Mouse (Mus musculus) splenic B cell, adult 2 months (primary cell): ENCODE measurements around the gene Crim1.
"Not testable (repeated sequence)": the region's sequence is repeated elsewhere in the genome, so short reads cannot be mapped to it uniquely, and the experiment has no call there.

ENCODE experiments used
- DNase-seq: peaks from one replicate; pipeline ENCODE4 v3.0.0-alpha.2; 2011; ENCODE audit warnings: low read depth, low spot score
- H3K27me3 ChIP-seq: 2 replicates; pipeline ENCODE4 v1.6.1; 2012; ENCODE audit warnings: mild to moderate bottlenecking, low read length, moderate library complexity, mixed read lengths; ENCODE audit not compliant: control insufficient read depth, poor library complexity, insufficient read depth, severe bottlenecking
- H3K36me3 ChIP-seq: 2 replicates; pipeline ENCODE4 v1.6.1; 2012; ENCODE audit warnings: mild to moderate bottlenecking, low read length, moderate library complexity, mixed read lengths; ENCODE audit not compliant: control insufficient read depth, poor library complexity, insufficient read depth, severe bottlenecking

Gene Crim1

DNA sequence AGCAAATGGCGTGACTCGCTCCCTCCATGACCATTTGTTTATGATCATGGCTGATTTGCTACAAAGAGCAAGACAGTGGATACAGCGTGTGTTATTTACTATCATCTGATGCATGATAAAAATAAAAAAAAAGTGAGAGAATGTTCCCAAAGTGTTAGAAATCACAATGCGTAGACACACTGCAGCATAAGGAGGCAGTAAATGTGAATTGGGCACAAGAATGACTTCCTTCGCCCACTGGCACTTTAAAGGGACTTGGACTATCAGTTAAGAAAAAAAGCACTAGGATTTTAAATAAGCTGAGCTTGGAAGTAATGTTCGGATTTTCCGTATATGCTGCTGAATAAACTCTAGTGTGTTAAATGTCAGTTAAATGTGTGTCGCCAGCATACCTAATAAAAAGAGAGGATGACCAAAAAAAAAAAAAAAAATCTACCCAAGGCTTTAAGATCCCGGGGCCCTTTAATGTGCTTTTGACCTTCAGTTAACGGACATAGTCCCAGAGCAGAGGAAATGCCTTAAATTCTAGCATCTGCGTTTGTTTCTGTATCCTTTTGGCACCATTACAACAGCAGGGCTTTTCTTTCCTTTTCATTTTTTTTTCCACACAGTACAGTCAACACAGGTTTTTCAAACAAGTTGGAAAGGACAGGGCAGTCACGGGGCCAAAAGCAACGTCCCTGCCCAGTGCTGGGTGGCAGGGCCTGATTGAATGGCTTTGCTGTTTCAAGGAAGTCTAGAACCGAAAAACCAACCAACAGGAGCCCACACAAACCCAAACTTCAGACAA is 50.3 kb downstream of the Crim1 start:
- Histone ChIP-seq H3K27me3 (no peaks in the 10 kb centered on the region), H3K36me3 (no peaks in the 10 kb centered on the region)
- DNase-seq, result no peak

DNA sequence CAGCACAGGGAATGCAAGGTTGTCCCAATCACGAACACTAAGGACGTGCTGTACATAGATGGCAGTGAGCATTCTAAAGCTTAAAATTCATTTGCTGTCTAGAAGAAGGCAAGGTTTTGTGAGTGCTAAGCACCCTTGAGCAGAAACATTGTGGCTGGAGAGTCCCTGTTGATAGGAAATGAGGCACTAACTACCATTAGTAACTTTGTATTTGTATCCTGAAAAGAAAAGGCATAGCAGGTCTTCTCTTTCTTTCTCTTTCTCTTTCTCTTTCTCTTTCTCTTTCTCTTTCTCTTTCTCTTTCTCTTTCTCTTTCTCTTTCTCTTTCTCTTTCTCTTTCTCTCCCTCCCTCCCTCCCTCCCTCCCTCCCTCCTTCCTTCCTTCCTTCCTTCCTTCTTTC is 53.5 kb downstream of the Crim1 start:
- not testable (repeated sequence) for H3K36me3 ChIP-seq, H3K27me3 ChIP-seq, DNase-seq

DNA sequence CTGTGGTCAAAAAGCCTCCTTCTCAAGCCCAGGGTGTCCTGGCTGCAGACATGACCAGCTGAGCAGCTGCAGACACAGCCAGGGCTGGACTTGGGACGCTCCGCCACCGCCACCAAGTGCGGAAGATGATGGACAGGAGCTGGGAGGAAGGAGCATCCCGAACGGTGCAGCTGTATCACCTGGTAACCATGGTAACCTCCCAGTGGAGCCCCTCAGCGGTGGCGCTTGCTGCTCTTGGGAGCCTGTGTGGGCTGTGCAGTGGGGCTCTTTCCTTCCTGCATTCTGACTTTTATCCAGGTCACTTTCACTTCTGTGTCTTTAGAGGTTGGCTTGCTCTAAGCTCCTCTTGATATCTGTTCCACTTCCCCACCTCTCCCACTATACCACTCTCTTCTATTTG is 54.2 kb downstream of the Crim1 start:
- Histone ChIP-seq H3K36me3 (no peaks in the 10 kb centered on the region), H3K27me3 (no peaks in the 10 kb centered on the region)
- DNase-seq, result no peak

DNA sequence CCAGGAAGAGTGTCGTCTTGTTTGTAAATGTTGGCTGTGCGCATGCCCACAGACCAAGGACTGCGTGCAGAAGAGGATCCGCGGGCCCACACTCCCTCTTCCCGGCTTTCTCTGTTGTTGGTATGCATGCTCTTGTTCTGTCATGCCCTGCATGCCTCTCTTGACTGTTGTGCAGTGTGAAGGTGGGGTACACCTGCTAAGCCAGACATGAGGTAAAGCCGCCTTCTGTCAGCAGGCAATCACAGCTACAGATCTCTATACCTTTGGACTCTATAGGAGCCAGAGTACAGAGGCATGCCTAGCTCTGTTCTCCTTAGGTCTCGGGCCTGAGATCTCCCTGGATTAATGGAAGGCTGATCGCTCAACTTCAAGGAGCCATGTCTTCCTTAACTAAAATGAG is 55.7 kb downstream of the Crim1 start:
- DNase-seq, result no peak
- H3K27me3 ChIP-seq, result no peaks in the 10 kb centered on the region
- H3K36me3 ChIP-seq, result no peaks in the 10 kb centered on the region

DNA sequence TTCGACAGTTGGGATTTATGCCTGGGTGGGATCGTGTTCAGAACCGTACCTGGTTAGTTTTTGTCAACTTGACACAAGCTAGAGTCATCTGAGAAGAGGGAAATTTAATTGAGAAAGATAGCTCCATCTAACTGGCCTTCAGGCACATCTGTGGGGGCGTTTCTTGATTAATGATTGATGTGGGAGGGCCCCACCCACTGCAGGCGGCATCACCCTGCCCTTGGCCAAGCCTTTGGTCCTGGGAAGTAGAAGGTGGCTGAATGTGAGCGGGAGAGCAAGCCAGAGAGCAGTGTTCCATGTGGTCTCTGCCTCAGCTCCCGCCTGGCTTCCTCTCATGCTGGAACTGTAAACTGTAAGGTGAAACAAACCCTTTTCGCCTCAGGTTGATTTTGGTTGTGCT is 56.5 kb downstream of the Crim1 start:
- no peak for DNase-seq
- H3K36me3 ChIP-seq, result no peaks in the 10 kb centered on the region
- no peaks in the 10 kb centered on the region for H3K27me3 ChIP-seq

DNA sequence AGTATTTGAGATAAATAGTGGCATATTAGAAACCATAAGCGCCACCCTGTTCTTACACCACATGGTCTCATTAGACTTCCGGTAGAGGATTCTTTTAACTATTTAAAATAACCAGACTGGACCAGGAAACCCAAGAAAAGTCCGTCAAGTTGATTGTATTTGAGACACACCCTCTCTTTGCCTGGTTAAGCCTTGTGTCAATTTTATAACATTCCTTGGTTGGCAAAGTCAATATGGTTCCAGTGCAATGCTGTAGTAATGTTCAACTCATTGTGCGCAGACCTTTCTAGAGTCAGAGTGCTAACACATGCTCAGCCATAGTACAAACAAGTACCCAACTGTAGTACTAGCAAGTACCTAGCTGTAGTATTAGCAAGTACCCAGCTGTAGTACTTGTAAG is 61.6 kb downstream of the Crim1 start:
- no peak for DNase-seq
- Histone ChIP-seq H3K27me3 (no peaks in the 10 kb centered on the region), H3K36me3 (no peaks in the 10 kb centered on the region)

DNA sequence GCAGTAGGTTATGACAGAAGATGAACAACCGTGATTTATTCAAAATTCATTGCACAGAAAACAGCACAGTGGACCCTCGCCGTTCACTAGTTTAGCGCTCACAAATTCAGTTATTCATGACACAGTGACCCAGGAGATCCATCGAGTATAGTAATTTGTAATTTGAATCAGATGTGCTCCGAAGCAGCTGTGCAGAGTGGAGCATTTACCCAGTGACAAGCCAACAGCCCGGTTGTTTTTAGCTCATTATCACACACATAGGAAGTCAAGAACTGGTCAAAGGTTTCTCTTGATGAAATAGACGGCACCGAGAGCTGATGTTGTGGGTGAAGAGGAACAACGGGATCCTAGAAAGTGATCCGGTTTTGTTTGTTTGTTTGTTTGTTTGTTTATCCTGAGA is 64.1 kb downstream of the Crim1 start:
- H3K27me3 ChIP-seq, result no peaks in the 10 kb centered on the region
- H3K36me3 ChIP-seq, result no peaks in the 10 kb centered on the region
- no peak for DNase-seq

DNA sequence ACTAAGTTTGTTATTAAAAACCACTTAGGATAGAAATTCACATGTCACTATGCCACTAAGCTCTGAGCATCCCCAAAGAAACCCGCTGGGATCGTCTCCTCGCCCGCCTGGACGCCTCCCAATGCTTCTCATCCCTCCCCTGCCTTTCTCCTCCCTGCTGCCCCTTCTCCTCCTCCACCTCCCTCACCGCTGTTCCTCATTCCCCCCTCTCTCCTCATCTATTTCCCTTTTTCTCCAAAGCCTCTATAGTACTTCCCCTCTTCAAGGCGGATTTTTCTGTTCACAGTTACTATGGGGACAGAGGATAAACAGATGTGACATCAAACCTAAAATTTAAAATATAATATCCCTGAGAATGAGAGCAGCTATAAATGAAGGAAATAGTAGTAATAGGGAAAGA is 65.1 kb downstream of the Crim1 start:
- H3K36me3 ChIP-seq, result no peaks in the 10 kb centered on the region
- no peaks in the 10 kb centered on the region for H3K27me3 ChIP-seq
- no peak for DNase-seq

DNA sequence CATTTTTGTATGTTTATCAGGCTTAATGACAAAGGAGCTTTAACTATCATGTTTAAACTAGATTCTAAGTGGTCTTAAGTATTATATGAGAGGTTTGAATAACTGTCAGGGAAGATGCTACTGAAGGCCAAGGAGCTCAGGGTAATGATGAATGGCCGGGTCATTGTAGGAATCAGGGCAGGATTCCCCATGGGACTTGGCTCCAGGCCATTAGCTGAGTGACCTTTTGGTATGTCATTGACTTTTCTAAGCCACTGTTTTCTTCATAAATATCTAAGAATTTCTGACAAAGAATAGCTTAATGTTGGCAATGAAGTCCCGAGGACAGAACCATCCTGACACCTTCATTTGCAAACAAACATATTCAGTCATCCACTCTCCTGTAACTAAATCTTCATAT is 66.2 kb downstream of the Crim1 start:
- no peaks in the 10 kb centered on the region for H3K27me3 ChIP-seq
- no peaks in the 10 kb centered on the region for H3K36me3 ChIP-seq
- DNase-seq, result no peak

DNA sequence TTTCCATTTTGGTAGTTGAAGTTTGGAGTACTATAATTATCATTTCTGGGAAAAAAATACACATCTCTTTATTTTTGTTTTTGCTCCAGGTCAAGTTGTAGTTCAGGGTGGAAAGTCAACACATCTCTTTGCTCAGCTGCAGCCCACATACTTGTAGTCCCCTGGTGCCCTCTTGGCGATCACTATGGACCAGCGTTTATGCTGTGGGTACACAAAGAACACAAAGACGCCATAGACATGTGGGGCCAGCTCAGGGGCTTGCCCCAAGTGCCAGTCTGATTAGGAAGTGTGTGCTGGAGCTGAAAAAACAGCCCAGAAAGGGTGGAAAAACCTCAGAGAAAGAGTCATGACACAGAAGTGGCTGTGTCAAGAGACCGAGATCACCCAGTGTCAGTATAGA is 68.5 kb downstream of the Crim1 start:
- no peak for DNase-seq
- H3K27me3 ChIP-seq, result no peaks in the 10 kb centered on the region
- no peaks in the 10 kb centered on the region for H3K36me3 ChIP-seq

DNA sequence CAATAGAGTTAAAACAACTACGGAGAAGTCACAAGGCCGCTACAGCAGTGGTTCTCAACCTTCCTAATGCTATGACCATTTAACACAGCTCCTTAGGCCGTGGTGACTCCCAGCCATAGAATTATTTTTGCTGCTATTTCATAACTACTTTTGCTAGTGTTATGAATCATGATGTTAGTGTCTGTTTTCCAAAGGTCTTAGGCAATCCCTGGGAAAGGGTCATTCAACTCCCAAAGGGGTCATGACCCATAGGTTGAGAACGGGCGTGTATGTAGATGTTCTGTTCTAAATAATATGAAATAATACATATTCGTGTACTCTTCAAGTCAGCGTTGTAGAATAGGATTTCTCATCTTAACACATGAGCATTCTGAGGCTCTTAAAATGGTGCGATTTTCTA is 69.3 kb downstream of the Crim1 start:
- Histone ChIP-seq H3K36me3 (no peaks in the 10 kb centered on the region), H3K27me3 (no peaks in the 10 kb centered on the region)
- no peak for DNase-seq

DNA sequence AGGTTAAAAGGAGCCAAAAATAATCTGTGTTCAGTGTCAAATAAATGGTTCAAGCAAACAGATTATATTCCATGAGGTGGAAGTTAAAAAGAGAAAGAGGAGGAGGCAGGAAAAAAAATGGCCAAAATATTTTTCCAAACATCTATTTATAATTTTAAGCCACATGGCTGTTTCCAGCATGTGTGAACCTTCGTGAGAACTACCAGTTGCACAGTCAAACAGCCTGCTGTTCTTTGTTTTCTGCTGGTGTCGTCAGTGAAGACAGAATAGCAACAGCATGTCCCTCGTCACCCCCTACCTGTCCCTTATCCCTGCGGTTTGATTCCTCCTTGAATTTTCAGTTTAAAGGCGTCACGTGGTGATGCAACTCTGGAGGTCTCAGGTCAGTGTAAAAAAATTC is 70.0 kb downstream of the Crim1 start:
- Histone ChIP-seq H3K36me3 (no peaks in the 10 kb centered on the region), H3K27me3 (no peaks in the 10 kb centered on the region)
- no peak for DNase-seq

DNA sequence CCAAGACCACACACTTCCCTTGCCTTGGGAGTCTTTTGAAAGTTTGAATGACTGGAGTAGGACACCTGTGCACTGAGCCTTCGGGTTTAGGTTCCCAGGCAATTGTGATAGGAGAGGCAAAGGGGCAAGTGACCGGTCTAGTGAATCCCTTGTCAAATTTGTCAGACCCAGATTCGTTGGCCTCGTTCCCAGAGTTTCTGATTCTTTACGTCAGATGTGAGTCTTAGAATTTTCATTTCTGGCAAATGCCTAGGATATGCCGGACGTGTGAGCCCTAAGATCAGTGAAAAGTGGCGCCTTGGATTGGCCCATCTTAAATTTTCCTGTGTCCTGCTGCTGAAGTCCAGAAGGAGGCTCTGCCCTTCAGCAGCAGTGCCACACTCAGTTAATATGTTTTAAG is 71.7 kb downstream of the Crim1 start:
- no peak for DNase-seq
- no peaks in the 10 kb centered on the region for H3K27me3 ChIP-seq
- no peaks in the 10 kb centered on the region for H3K36me3 ChIP-seq

DNA sequence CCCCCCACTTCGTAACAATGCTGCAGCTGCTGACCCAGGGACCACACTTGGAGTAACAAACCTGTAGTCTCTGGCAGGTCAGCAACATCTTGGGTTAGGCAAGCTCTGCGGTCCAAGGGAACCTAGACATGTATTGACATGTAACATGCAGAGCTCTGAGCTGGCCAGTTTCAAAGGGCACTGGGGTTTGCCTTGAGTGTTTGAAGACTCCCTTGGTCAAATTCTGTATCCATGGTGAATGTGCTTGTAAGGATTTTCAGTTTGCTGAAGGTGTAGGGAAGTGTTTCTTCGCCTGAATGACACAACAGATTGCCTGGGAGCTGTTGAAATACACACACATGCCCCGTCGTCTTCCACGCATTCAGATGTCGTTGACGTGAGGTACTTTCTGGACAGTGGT is 72.1 kb downstream of the Crim1 start:
- Histone ChIP-seq H3K36me3 (no peaks in the 10 kb centered on the region), H3K27me3 (no peaks in the 10 kb centered on the region)
- DNase-seq, result no peak

DNA sequence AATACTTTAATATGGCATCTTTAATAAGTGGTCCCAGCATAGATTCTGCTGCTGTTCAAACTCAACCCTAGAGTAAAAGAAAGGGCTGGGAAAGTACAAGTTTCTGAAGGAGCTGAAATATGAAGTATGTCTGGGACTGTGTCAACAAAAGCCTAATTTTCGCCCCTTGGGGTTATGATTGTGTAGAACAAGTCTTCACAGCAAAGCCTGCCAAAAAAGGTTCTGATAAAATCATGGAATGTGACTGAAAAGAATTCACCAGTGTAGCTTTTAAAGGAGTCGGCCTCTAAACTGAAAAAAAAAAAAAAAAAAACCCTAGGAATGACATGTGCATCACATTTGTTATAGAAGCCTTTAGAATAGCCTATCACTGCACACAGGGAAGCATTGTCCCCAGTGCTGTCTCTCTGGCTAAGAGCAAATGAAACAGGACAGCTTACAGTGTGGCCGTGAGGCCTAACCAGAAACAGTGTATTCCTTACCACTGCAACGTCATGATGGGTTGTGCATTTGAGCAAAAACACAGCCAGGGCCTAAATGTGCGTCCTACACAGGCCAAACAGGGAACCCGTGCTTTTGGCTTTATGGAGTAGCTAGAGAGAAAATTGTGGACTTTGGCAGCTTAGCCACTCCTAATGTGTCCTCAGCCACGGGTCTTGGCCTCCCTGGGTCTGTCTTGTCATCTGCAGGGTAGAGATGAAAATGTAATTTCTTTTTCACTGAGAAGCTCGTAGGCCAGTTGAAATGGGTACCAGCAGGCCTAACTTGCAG is 72.8 kb downstream of the Crim1 start:
- DNase-seq, result no peak

More for the DNA sequence above, 72.8 kb downstream of the Crim1 start:
- no peaks in the 10 kb centered on the region for H3K36me3 ChIP-seq
- no peaks in the 10 kb centered on the region for H3K27me3 ChIP-seq
